Mouse (Mus musculus) forebrain, embryonic 12.5 days (tissue): ENCODE results near the gene Apol9b. TPM values are rescaled to one million over a fixed set of nuclear protein-coding genes. Genes with fewer than 3 reads are reported as not detected.
A peak's percentile ranks its signal among the peaks of the same experiment; 100 is the strongest.
"Not testable (repeated sequence)": the region's sequence is repeated elsewhere in the genome, so short reads cannot be mapped to it uniquely, and the experiment has no call there.

Source experiments
- ATAC-seq: fragments of 200-750 bp; cut with Nextera tagmentation; 2 replicates; pipeline ENCODE4 v1.8.0; 2017; ENCODE audit warnings: moderate TSS enrichment; ENCODE audit not compliant: low FRiP score
- H3K27ac ChIP-seq: fragments of 300-500 bp; sonication (generic); 2 replicates; pipeline ENCODE4 v1.5.1; 2016; ENCODE audit warnings: mild to moderate bottlenecking
- H3K27me3 ChIP-seq: fragments of 300-500 bp; sonication (generic); 2 replicates; pipeline ENCODE4 v1.6.1; 2016; ENCODE audit warnings: mild to moderate bottlenecking
- H3K36me3 ChIP-seq: fragments of 300-500 bp; sonication (generic); replicated peaks from 2 replicates; pipeline ENCODE4 v1.6.1; 2016; ENCODE audit warnings: mild to moderate bottlenecking
- H3K4me1 ChIP-seq: fragments of 300-500 bp; sonication (generic); 2 replicates; pipeline ENCODE4 v1.6.1; 2016
- H3K4me2 ChIP-seq: fragments of 300-500 bp; sonication (generic); 2 replicates; pipeline ENCODE4 v1.6.1; 2016; ENCODE audit warnings: mild to moderate bottlenecking, moderate library complexity
- H3K4me3 ChIP-seq: fragments of 300-500 bp; sonication (generic); replicated peaks from 2 replicates; pipeline ENCODE4 v1.5.1; 2016; ENCODE audit warnings: mild to moderate bottlenecking
- H3K9ac ChIP-seq: fragments of 300-500 bp; sonication (generic); 2 replicates; pipeline ENCODE4 v1.6.1; 2016; ENCODE audit warnings: mild to moderate bottlenecking
- H3K9me3 ChIP-seq: fragments of 300-500 bp; sonication (generic); 2 replicates; pipeline ENCODE4 v1.6.1; 2016
- WGBS: fragments of 180-500 bp; shearing (Covaris S2); methylation state at CpG from one replicate; pipeline ENCODE4 v1.1.7; 2016; 5-methylcytosine and 5-hydroxymethylcytosine counted together
- polyA plus RNA-seq: library from polyadenylated mRNA; unstranded; fragments of >200 nt; fragmentation: Nextera tagmentation; extraction: Ambion mirVana; gene quantifications from 2 replicates; pipeline ENCODE4 v1.2.1, GENCODE M21; 2016

The Apol9b gene
- not detected in 2 replicates for polyA plus RNA-seq

DNA sequence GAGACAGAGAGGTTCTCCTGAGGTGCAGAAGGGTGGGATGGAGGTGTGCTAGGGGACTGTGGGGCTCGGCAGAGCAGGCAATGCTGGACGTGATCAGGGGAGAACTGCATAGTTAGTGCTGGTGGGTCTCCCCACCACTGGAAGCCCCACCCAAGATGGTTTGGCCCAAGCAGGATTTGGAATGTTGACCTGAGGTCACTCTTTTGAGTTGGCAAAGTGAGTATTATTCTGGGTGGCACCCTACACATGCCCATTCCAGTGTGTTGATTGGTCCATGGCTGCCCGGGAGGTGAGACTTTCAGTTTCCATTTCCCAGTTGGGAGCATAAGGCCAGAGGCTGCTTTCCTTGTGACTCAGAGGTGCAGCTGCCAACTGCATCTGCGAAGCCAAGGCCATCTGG lies at the start of gene Apol9b:
Gene Apol9b (plus strand): TSS at position 301 of the 400 bp plus-strand sequence.
- WGBS: no CpG with 5 or more reads among the region's 4 CpGs
- H3K27me3 ChIP-seq, H3K36me3 ChIP-seq, ATAC-seq, H3K4me1 ChIP-seq, H3K4me3 ChIP-seq, H3K4me2 ChIP-seq, H3K9me3 ChIP-seq, H3K9ac ChIP-seq, H3K27ac ChIP-seq: not testable (repeated sequence)

DNA sequence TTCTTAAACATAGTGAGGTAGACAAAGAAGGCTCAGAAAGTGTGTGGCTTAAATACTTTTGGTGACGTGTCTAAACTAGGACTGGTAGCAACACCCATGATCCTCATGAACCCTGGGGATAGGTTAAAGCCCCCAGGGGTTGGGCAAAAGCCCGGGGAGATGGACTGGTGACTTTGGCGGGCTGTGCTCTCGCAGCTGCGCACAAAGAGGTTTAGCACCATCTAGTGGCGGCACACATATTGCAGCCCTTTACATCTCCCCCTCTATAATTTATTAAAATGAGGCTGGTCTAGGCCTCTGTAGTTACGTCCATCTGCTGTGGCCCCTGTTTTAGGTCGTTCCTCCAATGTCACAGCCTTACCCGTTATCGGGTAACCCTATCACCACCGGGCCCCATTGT lies 44.9 kb upstream of the Apol9b start:
- H3K4me3 ChIP-seq, H3K4me1 ChIP-seq, H3K4me2 ChIP-seq, H3K27me3 ChIP-seq, H3K9me3 ChIP-seq, H3K27ac ChIP-seq, H3K9ac ChIP-seq, ATAC-seq, H3K36me3 ChIP-seq: not testable (repeated sequence)
- WGBS: 18% methylated on average over 11 of the region's 11 CpGs

DNA sequence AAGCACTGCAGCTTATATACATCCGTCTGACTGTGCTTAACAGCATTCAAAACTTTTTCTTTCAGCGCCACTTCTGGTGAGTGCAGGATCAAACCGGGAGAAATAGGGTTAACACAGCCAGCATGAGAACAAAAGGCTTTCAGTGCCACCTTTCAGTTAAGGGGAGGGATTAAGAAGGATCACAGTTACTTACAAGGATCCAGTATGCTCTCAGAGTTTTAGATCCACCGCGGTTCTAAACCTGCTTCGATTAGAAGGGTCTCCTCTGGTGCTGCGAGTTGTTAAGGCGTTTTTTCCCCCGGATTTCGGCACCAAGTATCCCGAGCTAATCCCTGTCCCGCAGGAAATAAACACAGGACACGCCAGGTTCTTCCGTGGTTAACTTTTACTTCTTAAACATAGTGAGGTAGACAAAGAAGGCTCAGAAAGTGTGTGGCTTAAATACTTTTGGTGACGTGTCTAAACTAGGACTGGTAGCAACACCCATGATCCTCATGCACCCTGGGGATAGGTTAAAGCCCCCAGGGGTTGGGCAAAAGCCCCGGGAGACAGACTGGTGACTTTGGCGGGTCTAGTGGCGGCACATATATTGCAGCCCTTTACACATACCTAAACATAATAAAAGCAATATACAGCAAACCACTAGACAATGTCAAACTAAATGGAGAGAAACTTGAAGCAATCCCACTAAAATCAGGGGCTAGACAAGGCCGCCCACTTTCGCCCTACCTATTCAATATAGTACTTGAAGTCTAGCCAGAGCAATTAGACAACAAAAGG lies 37.1 kb upstream of the Apol9b start:
- not testable (repeated sequence) for H3K27ac ChIP-seq, H3K9me3 ChIP-seq, ATAC-seq, H3K4me1 ChIP-seq, H3K36me3 ChIP-seq, H3K27me3 ChIP-seq
- peak overlapping the region; percentile 38; the same call in 1 of the 2 replicates for H3K9ac ChIP-seq
- H3K4me3 ChIP-seq: peak overlapping the region; percentile 29
- whole genome bisulfite sequencing: 6% methylated on average over 20 of the region's 20 CpGs
- peak overlapping the region; percentile 51 for H3K4me2 ChIP-seq

DNA sequence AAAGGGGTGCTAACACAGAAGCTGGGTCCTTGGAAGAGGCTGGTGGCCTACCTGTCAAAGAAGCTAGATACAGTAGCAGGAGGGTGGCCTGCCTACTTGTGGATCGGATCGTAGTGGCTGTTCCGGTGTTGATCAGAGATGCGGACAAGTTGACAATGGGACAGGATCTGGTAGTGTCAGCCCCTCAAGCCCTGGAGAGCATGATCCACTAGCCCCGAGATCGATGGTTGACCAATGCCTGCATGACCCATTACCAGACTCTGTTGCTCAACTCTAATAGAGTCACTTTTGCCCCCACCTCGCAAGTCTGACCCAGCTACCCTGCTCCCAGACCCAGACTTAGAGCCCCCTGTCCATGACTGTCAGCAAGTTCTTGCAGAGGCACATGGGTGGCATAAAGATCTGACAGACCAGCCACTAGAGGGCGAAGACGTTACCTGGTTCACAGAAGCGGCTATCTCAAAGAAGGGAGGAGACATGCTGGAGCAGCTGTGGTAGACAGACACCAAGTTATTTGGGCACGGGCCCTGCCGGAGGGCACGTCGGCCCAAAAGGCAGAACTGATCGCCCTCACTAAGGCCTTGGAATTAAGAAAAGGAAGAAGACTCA lies 34.0 kb upstream of the Apol9b start:
- not testable (repeated sequence) for H3K36me3 ChIP-seq, H3K27me3 ChIP-seq, H3K9me3 ChIP-seq, H3K4me3 ChIP-seq, ATAC-seq, H3K4me1 ChIP-seq, H3K27ac ChIP-seq, H3K4me2 ChIP-seq, H3K9ac ChIP-seq
- WGBS: 56% methylated on average over 12 of the region's 15 CpGs

DNA sequence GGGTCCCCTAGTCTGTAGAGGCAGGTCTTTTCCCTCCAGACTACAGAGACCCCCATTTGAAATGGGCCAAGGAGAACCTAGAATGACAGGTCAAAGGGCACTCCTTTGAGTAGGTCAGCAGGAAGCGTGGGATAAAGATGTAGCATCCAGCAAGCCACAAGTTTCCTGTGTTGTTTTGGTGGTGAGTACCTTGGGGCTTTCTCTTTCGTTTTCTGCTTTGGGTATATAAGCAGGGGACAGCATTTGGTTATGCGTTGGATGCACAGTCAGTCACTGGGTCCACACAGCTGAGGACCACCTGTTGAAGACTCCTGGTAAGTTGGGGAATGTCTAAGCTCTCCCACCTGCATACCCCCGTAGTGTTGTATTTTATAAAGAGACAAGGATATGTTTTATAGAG lies 30.2 kb upstream of the Apol9b start, which contains the start of gene Apol7e:
Gene Apol7e (plus strand): TSS at position 202 of the 400 bp plus-strand sequence.
- not testable (repeated sequence) for H3K36me3 ChIP-seq, ATAC-seq, H3K27ac ChIP-seq, H3K27me3 ChIP-seq, H3K4me3 ChIP-seq, H3K4me1 ChIP-seq, H3K9ac ChIP-seq, H3K4me2 ChIP-seq, H3K9me3 ChIP-seq
- 82% methylated on average over 4 of the region's 4 CpGs for WGBS

DNA sequence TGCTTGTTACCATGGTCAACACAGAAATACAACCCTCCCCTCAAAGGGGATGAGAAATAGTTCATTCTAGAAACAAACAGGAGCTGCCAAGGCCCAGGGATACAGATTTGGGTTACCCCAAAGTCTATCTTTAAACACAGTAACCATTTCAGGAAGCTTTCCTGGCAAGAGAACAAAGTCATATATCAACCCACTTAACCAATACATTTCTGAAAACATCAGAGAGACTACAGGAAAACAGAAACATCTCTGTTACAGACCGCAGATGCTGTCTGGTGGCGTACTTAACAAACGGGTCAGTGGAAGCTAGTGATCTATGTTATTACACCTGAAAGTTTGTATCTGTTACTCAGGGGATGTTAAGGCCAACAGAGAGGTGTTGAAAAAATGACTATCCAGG lies 23.5 kb upstream of the Apol9b start:
- not testable (repeated sequence) for H3K27me3 ChIP-seq, H3K4me2 ChIP-seq, ATAC-seq, H3K36me3 ChIP-seq, H3K27ac ChIP-seq, H3K4me1 ChIP-seq, H3K9me3 ChIP-seq, H3K9ac ChIP-seq, H3K4me3 ChIP-seq
- 99% methylated on average over 3 of the region's 3 CpGs for WGBS

DNA sequence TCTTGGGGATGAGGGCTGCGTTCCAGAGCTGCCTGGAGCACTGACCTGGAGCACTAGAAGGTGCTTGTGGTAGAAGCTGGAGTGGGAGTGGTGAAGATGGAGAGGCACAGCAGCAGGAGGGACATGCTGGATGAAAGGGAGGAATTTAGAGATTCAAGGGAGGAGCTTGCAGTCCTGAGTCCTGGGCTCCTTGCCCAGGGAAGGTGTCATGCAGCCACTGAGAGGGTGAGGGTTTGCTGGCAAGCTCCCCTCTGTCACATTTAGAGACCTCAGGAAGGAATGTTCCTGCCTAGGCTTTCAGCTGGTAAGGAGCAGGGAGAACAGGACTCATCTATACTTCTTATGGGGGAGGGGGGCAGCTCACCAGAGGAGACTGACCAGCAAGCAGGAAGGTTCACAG lies 19.9 kb upstream of the Apol9b start:
- not testable (repeated sequence) for H3K27ac ChIP-seq, ATAC-seq, H3K4me3 ChIP-seq, H3K9me3 ChIP-seq, H3K9ac ChIP-seq, H3K27me3 ChIP-seq, H3K4me2 ChIP-seq, H3K4me1 ChIP-seq, H3K36me3 ChIP-seq
- 91% methylated on average over 1 of the region's 1 CpGs for WGBS

DNA sequence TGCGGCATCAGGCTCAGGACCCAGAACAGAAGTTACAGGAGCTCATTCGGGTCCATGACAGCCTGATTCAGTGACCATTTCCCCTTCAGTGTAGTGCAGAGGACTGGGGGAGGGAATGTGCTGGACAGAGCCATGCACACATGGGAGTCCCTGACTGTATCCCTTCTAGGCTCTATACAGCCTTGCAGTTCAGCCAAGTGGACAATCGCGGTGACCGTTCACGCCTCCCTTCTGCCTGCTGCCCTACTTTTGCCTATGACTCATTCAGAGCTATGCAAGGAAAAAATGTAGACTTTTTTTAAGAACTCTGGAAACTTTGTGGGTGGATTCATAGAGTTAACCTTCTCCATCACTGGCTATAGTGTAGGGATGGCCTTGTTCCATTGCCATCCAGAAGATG lies 10.6 kb upstream of the Apol9b start:
- not testable (repeated sequence) for H3K9me3 ChIP-seq, ATAC-seq, H3K27me3 ChIP-seq, H3K27ac ChIP-seq, H3K36me3 ChIP-seq, H3K4me1 ChIP-seq, H3K4me3 ChIP-seq, H3K4me2 ChIP-seq, H3K9ac ChIP-seq
- WGBS: 97% methylated on average over 5 of the region's 6 CpGs

DNA sequence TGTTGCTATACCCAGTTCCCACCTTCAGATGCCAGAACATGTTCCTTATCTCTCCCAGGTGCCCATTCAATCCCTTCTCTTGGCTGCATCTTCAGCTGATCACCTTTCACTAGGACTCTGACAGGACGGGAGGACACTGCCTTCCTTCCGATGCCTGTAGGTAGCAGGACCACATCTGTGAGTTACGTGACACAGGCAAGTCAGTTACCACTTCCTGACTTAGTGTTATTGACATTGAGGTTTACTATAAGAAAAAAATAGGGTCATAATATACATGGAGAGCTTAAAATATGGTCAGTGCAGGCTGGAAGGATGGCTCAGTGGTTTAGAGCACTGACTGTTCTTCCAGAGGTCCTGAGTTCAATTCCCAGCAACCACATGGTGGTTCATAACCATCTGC lies 7.3 kb upstream of the Apol9b start:
- not testable (repeated sequence) for H3K4me1 ChIP-seq, H3K27ac ChIP-seq, ATAC-seq, H3K27me3 ChIP-seq, H3K4me2 ChIP-seq, H3K36me3 ChIP-seq, H3K9me3 ChIP-seq, H3K4me3 ChIP-seq, H3K9ac ChIP-seq
- no CpG with 5 or more reads among the region's 3 CpGs for WGBS

DNA sequence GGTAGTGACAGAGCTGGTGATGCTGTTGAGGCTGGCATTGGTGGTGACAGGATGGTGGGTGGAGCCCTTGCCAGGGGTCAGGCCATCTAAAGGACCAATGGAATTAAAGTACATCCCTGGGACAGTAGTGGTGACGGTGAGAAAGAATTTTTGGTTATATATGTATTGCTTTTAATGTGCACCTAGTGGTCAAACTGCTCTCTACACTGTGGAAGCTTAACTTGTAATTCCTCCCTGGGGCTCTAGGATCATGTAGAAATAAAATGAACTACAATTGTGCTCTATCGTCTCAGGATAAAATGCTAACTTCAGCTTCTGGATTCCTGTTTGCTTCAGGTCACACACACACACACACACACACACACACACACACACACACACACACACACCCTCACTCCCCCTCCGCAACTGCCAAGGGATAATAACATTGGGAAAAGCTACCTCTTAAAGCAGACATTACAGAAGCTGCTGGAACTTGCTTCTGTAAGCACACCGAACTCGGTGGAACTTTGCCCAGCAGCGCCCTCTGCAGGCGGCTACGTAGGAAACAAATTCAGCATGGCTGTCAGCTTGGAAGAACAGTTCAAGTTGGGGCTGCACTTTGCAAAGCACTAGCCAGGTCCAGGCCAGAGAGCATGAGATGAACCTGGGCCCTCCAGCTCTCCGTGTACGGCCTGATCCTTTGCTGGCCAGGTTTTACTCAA lies 4.5 kb upstream of the Apol9b start:
- not testable (repeated sequence) for H3K4me3 ChIP-seq, ATAC-seq, H3K27ac ChIP-seq, H3K9ac ChIP-seq, H3K4me2 ChIP-seq, H3K36me3 ChIP-seq, H3K27me3 ChIP-seq, H3K4me1 ChIP-seq, H3K9me3 ChIP-seq
- WGBS: 15% methylated on average over 3 of the region's 10 CpGs

DNA sequence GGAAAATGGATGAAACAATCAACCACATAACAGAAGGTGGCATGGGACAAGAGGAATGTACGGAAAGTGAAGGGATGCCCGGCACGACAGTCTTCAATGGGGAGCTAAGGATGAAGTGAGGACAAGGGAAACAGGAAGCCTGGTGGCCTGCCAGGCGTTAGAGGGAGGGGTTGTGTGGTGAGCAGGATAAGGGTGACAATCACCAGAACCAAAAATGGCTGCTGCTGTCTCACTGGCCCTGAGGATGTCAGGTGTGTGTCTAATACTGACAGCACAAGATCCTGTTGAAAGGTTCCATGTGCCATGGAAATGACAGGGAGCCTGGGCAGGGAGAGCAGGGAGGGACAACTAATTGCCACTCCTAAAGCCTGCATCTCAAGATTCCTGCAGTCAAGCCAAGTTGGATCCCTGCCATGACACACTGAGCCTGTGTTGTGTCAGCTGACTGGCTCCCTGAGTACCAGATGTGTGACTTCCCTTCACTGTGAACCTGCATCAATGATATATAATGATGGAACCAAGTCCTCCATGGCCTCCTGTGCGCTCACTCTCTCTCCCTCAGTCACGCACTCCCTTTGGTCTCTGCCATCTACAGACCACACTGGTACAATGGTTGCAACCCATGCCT lies 3.3 kb upstream of the Apol9b start:
- H3K9me3 ChIP-seq, H3K4me1 ChIP-seq: not testable (repeated sequence)
- WGBS: 80% methylated on average over 6 of the region's 6 CpGs

DNA sequence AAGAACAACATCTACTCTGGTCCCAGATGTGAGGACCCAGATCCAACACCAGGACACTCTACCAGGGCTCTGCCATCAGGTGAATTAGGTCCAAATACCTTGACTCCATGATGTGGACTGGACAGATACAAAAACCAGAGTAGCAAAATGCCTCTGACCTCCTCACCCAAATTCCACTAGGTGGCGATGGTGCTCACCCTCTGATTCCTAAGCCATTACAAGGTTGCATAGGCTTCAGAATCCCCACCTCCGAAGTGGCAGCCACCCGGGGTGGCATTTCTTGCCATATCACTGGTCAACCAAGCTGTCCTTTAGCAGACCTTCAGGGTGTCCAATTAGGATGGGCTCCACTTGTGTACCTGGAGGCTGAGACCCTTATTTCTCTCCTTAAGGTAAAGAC lies 1.7 kb upstream of the Apol9b start:
- not testable (repeated sequence) for H3K36me3 ChIP-seq, H3K4me1 ChIP-seq, ATAC-seq, H3K4me2 ChIP-seq, H3K4me3 ChIP-seq, H3K9ac ChIP-seq, H3K9me3 ChIP-seq, H3K27me3 ChIP-seq, H3K27ac ChIP-seq
- WGBS: 10% methylated on average over 3 of the region's 3 CpGs

More for the DNA sequence above, 3.3 kb upstream of the Apol9b start:
- H3K27ac ChIP-seq, H3K27me3 ChIP-seq, H3K36me3 ChIP-seq, H3K9ac ChIP-seq, H3K4me2 ChIP-seq, H3K4me3 ChIP-seq, ATAC-seq: not testable (repeated sequence)
